ENCODE assay signal across 9 mouse cellular contexts in genomic region chr17:24000404-24000803, GRCm38 (mm10). TPM values are rescaled to one million over a fixed set of nuclear protein-coding genes. Genes with fewer than 3 reads are reported as not detected.
DNase-seq lines count a peak whose midpoint lies in the region; ATAC-seq and TF ChIP-seq lines count a peak whose summit lies in the region.
"Had no signal": no experiment of that assay in that cellular context is flagged by ENCODE, and none has a peak within 500 bp of the region (broad histone marks: within the 10 kb centered on the region; RNA-seq: fewer than 3 reads in every experiment).

No protein-coding gene starts in this region.

- DNase-seq in heart, adult 18-20 months = peak; percentile 80 to 85
- DNase-seq in heart, embryonic 10.5 days (ENCODE audit: low spot score) = no peak
- DNase-seq in gastrocnemius, adult 2 months = peak; percentile 56
- peak; percentile 76 to 81 for DNase-seq in layer of hippocampus, adult 2 months (ENCODE audit: low spot score in 2 of 2)
- DNase-seq in ovary, postnatal 14 days (ENCODE audit: low spot score) = peak; percentile 13
- no peak for DNase-seq in hindbrain, embryonic 11.5 days (ENCODE audit: low spot score)
- DNase-seq in cerebellum, adult 8-10 months = no peak
- DNase-seq: liver, embryonic 13.5 days had no signal

- TF ChIP-seq CTCF in gastrocnemius, adult 2 months (IDR thresholded peaks at IDR 0.05) = no peak
- no peak for TF ChIP-seq CTCF in layer of hippocampus, adult 2 months (conservative IDR thresholded peaks at IDR 0.05)

- no peak for ATAC-seq in hindbrain, embryonic 11.5 days (ENCODE audit: low FRiP score)
- ATAC-seq in erythroid progenitor cell, adult 5-6 weeks (replicated peaks; ENCODE audit: low FRiP score, poor library complexity, severe bottlenecking) = no peak

- 23% methylated on average over 5 of the region's 5 CpGs for WGBS in heart, embryonic 10.5 days
- 69% methylated on average over 5 of the region's 5 CpGs for WGBS in hindbrain, embryonic 11.5 days

- H3K4me2 ChIP-seq in hindbrain, embryonic 11.5 days (replicated peaks; ENCODE audit: low read depth, low read length) = no peak overlapping the region
- H3K4me2 ChIP-seq: liver, embryonic 13.5 days had no signal

- no peak overlapping the region for H3K4me3 ChIP-seq in heart, embryonic 10.5 days
- H3K4me3 ChIP-seq in gastrocnemius, adult 2 months = no peak overlapping the region
- H3K4me3 ChIP-seq in layer of hippocampus, adult 2 months = no peak overlapping the region
- H3K4me3 ChIP-seq in hindbrain, embryonic 11.5 days (ENCODE audit: low read depth, low read length) = no peak overlapping the region
- H3K4me3 ChIP-seq: liver, embryonic 13.5 days had no signal

- no peaks in the 10 kb centered on the region for H3K9me3 ChIP-seq in heart, embryonic 10.5 days
- no peaks in the 10 kb centered on the region for H3K9me3 ChIP-seq in hindbrain, embryonic 11.5 days (ENCODE audit: control insufficient read depth, low read length)
- H3K9me3 ChIP-seq: liver, embryonic 13.5 days had no signal

- no peaks in the 10 kb centered on the region for H3K36me3 ChIP-seq in heart, embryonic 10.5 days
- H3K36me3 ChIP-seq in hindbrain, embryonic 11.5 days (ENCODE audit: control insufficient read depth, insufficient read depth, low read length) = no peaks in the 10 kb centered on the region
- H3K36me3 ChIP-seq: liver, embryonic 13.5 days had no signal

- peaks cover 22% of the 10 kb centered on the region for H3K4me1 ChIP-seq in heart, embryonic 10.5 days
- no peaks in the 10 kb centered on the region for H3K4me1 ChIP-seq in hindbrain, embryonic 11.5 days (replicated peaks; ENCODE audit: control insufficient read depth, insufficient read depth, low read length)
- H3K4me1 ChIP-seq: liver, embryonic 13.5 days had no signal

- H3K27me3 ChIP-seq in heart, embryonic 10.5 days (ENCODE audit: insufficient read depth, poor library complexity, severe bottlenecking) = peaks cover 30% of the 10 kb centered on the region; the same call in 1 of the 2 replicates
- no peaks in the 10 kb centered on the region for H3K27me3 ChIP-seq in hindbrain, embryonic 11.5 days (ENCODE audit: control insufficient read depth, insufficient read depth, low read length)

- intact Hi-C loops in gastrocnemius, adult 2 months (cut with DNase I) = no loop called here

- no peak overlapping the region for H3K27ac ChIP-seq in heart, embryonic 10.5 days
- no peak overlapping the region for H3K27ac ChIP-seq in gastrocnemius, adult 2 months
- no peak overlapping the region for H3K27ac ChIP-seq in layer of hippocampus, adult 2 months
- no peak overlapping the region for H3K27ac ChIP-seq in hindbrain, embryonic 11.5 days (ENCODE audit: low read depth, low read length)
- H3K27ac ChIP-seq: liver, embryonic 13.5 days had no signal

- H3K9ac ChIP-seq in hindbrain, embryonic 11.5 days (ENCODE audit: low read depth, low read length) = no peak overlapping the region
- H3K9ac ChIP-seq: liver, embryonic 13.5 days had no signal

RNA-seq across cellular contexts. Expression of gene Prss22, which starts 2.5 kb away (rescaled TPM):
- not detected for total RNA-seq in heart, adult 18-20 months (2021)
- 0.25 and 1.2 TPM in 2 replicates for polyA plus RNA-seq in heart, embryonic 10.5 days (2016; fragmentation: Nextera tagmentation; extraction: Ambion mirVana)
- not detected for total RNA-seq in gastrocnemius, adult 2 months (2021)
- not detected for total RNA-seq in layer of hippocampus, adult 2 months (2021)
- polyA plus RNA-seq in hindbrain, embryonic 11.5 days (2014; fragmentation: Nextera tagmentation; extraction: Ambion mirVana) = 0.25 and 0.51 TPM in 2 replicates
- total RNA-seq in erythroid progenitor cell, adult 5-6 weeks (2015; ENCODE audit: low replicate concordance) = not detected in 2 replicates
- not detected in 2 replicates for total RNA-seq in erythroid progenitor cell, adult 5-6 weeks (2017; ENCODE audit: low replicate concordance)
- polyA plus RNA-seq: liver, embryonic 13.5 days had no signal

RNA-seq across cellular contexts. Expression of gene Prss30, which starts 20.0 kb away (rescaled TPM):
- not detected for total RNA-seq in heart, adult 18-20 months (2021)
- polyA plus RNA-seq in heart, embryonic 10.5 days (2016; fragmentation: Nextera tagmentation; extraction: Ambion mirVana) = 0.18 TPM in 1 of 2 replicates, not detected in the other
- not detected for total RNA-seq in gastrocnemius, adult 2 months (2021)
- total RNA-seq in layer of hippocampus, adult 2 months (2021) = under 1 TPM in 1 of 2 experiments, not detected in 1; 0.32 TPM
- polyA plus RNA-seq in hindbrain, embryonic 11.5 days (2014; fragmentation: Nextera tagmentation; extraction: Ambion mirVana) = not detected in 2 replicates
- 0.84 TPM in 1 of 2 replicates, not detected in the other for total RNA-seq in erythroid progenitor cell, adult 5-6 weeks (2015; ENCODE audit: low replicate concordance)
- not detected in 2 replicates for total RNA-seq in erythroid progenitor cell, adult 5-6 weeks (2017; ENCODE audit: low replicate concordance)
- polyA plus RNA-seq: liver, embryonic 13.5 days had no signal

RNA-seq across cellular contexts. Expression of gene Prss27, which starts 37.5 kb away (rescaled TPM):
- not detected for total RNA-seq in heart, adult 18-20 months (2021)
- polyA plus RNA-seq in heart, embryonic 10.5 days (2016; fragmentation: Nextera tagmentation; extraction: Ambion mirVana) = 0.38 and 1.2 TPM in 2 replicates
- not detected for total RNA-seq in gastrocnemius, adult 2 months (2021)
- total RNA-seq in layer of hippocampus, adult 2 months (2021) = not detected
- 0.19 TPM in 1 of 2 replicates, not detected in the other for polyA plus RNA-seq in hindbrain, embryonic 11.5 days (2014; fragmentation: Nextera tagmentation; extraction: Ambion mirVana)
- not detected in 2 replicates for total RNA-seq in erythroid progenitor cell, adult 5-6 weeks (2015; ENCODE audit: low replicate concordance)
- total RNA-seq in erythroid progenitor cell, adult 5-6 weeks (2017; ENCODE audit: low replicate concordance) = not detected in 2 replicates
- polyA plus RNA-seq: liver, embryonic 13.5 days had no signal

RNA-seq across cellular contexts. Expression of gene Sbpl, which starts 45.3 kb away (rescaled TPM):
- not detected for total RNA-seq in heart, adult 18-20 months (2021)
- polyA plus RNA-seq in heart, embryonic 10.5 days (2016; fragmentation: Nextera tagmentation; extraction: Ambion mirVana) = not detected in 2 replicates
- not detected for total RNA-seq in gastrocnemius, adult 2 months (2021)
- total RNA-seq in layer of hippocampus, adult 2 months (2021) = not detected
- not detected in 2 replicates for polyA plus RNA-seq in hindbrain, embryonic 11.5 days (2014; fragmentation: Nextera tagmentation; extraction: Ambion mirVana)
- not detected in 2 replicates for total RNA-seq in erythroid progenitor cell, adult 5-6 weeks (2015; ENCODE audit: low replicate concordance)
- not detected in 2 replicates for total RNA-seq in erythroid progenitor cell, adult 5-6 weeks (2017; ENCODE audit: low replicate concordance)
- polyA plus RNA-seq: liver, embryonic 13.5 days had no signal

RNA-seq across cellular contexts. Expression of gene Sbp, which starts 58.9 kb away (rescaled TPM):
- not detected for total RNA-seq in heart, adult 18-20 months (2021)
- 0.21 TPM in 1 of 2 replicates, not detected in the other for polyA plus RNA-seq in heart, embryonic 10.5 days (2016; fragmentation: Nextera tagmentation; extraction: Ambion mirVana)
- not detected for total RNA-seq in gastrocnemius, adult 2 months (2021)
- not detected for total RNA-seq in layer of hippocampus, adult 2 months (2021)
- not detected in 2 replicates for polyA plus RNA-seq in hindbrain, embryonic 11.5 days (2014; fragmentation: Nextera tagmentation; extraction: Ambion mirVana)
- total RNA-seq in erythroid progenitor cell, adult 5-6 weeks (2015; ENCODE audit: low replicate concordance) = not detected in 2 replicates
- total RNA-seq in erythroid progenitor cell, adult 5-6 weeks (2017; ENCODE audit: low replicate concordance) = not detected in 2 replicates
- polyA plus RNA-seq: liver, embryonic 13.5 days had no signal

Comparison
In these comparisons a context has a peak if more than half of its experiments do, and no peak if none do; other contexts are left out.
1. DNase-seq: peak in heart, adult 18-20 months (2 of 2), gastrocnemius, adult 2 months (single experiment), layer of hippocampus, adult 2 months (2 of 2) and ovary, postnatal 14 days (single experiment); none in heart, embryonic 10.5 days (single experiment), hindbrain, embryonic 11.5 days (single experiment) and cerebellum, adult 8-10 months (single experiment).